Mouse (Mus musculus): ENCODE results near the gene Cep104.

- TF ChIP-seq TAL1 (IDR thresholded peaks at IDR 0.05; ENCODE audit: low read length) (no peak), GATA1 (IDR thresholded peaks at IDR 0.05; ENCODE audit: low read length) (no peak)
These were observed 50.8 kb downstream of the Cep104 start, which contains the start of gene Smim1 for GRCm38 (mm10) chr4:154025641-154026440.

Data from erythroblast, embryonic 14.5 days (primary cell).